Mouse (Mus musculus) embryonic stem cell, embryonic (primary cell): ENCODE measurements around the gene Necab2.

Experiments used
- CTCF ChIA-PET, 4 experiments: fragments of 300-600 bp in 2 of 4; fragments of 350-600 bp in 2 of 4; sonication (Branson Sonifier 250); formaldehyde crosslinking; loops; one replicate each; lab custom pipeline; 2022; ENCODE audit warnings: inconsistent platforms in 2 of 4; lab: Charles Lee
- POLR2A ChIA-PET, 4 experiments: fragments of 300-600 bp in 2 of 4; fragments of 350-600 bp in 2 of 4; sonication (Branson Sonifier 250); formaldehyde crosslinking; loops; one replicate each; lab custom pipeline; 2022; ENCODE audit warnings: antibody characterized with exemption in 4 of 4, inconsistent platforms in 1 of 4; lab: Charles Lee

Gene Necab2

DNA sequence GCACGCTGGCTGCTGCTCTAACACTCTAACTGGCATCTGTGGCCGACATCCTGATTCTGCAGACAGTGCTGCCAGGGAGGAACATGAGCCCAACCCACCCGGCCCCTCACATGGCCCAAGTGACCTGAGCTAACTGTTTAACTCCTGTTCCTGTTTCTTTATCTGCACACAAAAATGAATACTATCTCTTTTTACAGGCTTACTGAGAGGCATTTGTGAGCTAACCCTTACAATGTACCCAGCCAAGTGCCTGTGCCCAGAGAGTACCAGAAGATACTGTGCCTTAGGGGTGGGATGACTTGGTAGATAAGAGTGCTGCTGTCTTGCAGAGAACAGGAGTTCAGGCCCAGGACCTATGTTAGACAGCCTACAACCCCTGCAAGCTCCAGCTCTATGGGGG lies 68.4 kb downstream of the Necab2 start:
- CTCF ChIA-PET, result interaction anchor here in 1 of 4 experiments (1.6 kb wide), 1 partner anchor 10 kb away, joined by 4 read pairs; no protein-coding TSS in a partner anchor
- POLR2A ChIA-PET, result interaction anchor here in 3 of 4 experiments (0.6 to 3.1 kb wide), 10 partner anchors 8 to 122 kb away, joined by 3 to 22 read pairs (median 4); partner anchors contain the start of gene Mbtps1 (in 1 of the 3)

DNA sequence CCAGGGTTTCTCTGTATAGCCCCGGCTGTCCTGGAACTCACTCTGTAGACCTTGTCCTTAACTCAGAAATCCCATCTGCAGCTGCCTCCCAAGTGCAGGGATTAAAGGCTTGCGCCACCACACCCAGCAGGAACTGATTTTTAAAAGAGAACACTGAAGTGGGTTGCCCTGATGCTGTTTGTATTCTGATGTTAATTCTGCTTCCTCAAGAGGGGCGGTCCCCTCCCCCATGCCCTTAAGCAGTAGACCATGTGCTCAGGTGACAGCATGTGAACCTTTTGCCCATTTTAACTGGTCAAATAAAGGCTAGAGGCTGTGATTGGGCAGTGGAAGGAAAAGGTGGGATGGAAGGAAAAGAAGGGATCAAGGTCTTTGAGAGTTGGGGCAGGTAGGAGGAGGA lies 69.2 kb downstream of the Necab2 start:
- POLR2A ChIA-PET, result interaction anchor here in 3 of 4 experiments (0.7 to 3.6 kb wide), 25 partner anchors 8 to 1032 kb away, joined by 3 to 22 read pairs (median 4); partner anchors contain the start of gene Mbtps1 (in 3 of the 3)
- CTCF ChIA-PET, result interaction anchor here (0.6 to 4.4 kb wide), 10 partner anchors 11 to 204 kb away, joined by 3 to 17 read pairs (median 5); no protein-coding TSS in a partner anchor

DNA sequence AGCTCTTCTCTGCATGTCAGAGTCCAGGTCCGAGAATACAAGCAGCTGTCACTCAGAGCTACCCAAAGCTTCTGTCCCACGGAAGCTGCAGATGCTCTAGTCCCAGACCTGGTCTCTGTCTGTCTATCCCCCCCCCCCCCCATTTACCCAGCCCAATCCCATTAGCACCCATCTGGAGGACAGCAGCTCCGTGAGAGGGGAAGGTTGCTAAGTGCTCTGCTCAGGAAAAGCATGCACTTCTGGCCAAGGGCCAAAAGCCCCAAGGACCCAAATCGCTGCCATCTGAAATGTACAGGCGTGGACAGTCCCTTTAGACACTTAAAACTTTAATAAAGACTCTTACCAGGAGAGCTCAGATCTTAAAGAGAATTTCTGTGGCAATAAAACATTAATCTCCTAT lies 70.2 kb downstream of the Necab2 start:
- CTCF ChIA-PET, result interaction anchor here (0.6 to 4.4 kb wide), 15 partner anchors 12 to 205 kb away, joined by 3 to 17 read pairs (median 5); partner anchors contain the start of genes Dnaaf1 (in 1 of the 4) and Hsdl1 (in 1 of the 4)
- POLR2A ChIA-PET, result interaction anchor here (0.6 to 3.6 kb wide), 29 partner anchors 9 to 1031 kb away, joined by 3 to 22 read pairs (median 4); partner anchors contain the start of genes Mbtps1 (in 3 of the 4) and Taf1c (in 1 of the 4)

DNA sequence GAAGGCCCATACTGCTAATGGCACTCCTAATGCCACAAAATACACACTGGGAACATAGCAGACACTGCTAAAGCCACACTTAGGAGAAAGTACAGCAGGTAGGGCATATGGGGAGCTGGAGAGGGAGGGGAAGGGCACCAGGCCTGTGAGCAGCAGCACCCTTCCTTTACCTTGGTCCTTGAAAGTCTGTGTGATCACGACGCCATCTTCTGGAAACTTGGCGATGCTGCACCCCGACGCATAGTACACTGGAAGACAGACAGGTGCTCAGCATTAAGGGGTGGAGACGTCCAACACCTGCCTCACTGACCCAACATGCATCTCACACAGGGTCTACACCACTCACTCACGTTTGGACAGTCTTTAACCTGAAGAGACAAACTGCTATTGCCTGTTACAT lies 73.6 kb downstream of the Necab2 start:
- ChIA-PET CTCF (interaction anchor here (0.6 to 2.5 kb wide), 7 partner anchors 39 to 382 kb away, joined by 3 to 10 read pairs (median 4); partner anchors contain the start of gene Mbtps1 (in 1 of the 4)), POLR2A (interaction anchor here in 1 of 4 experiments (0.6 kb wide), 1 partner anchor 123 kb away, joined by 3 read pairs; no protein-coding TSS in a partner anchor)
